Mouse (Mus musculus) left cerebral cortex, adult 8-10 months (tissue): ENCODE measurements around the gene Rbfox3. TPM values are rescaled to one million over a fixed set of nuclear protein-coding genes. Genes with fewer than 3 reads are reported as not detected.

Source experiments
- DNase-seq, 2 experiments: peaks; one replicate each; pipeline ENCODE4 v3.0.0; 2022; ENCODE audit warnings: low spot score in 2 of 2
- total RNA-seq, 4 experiments: library from RNA; stranded (reverse); gene quantifications; 2 replicates each; pipeline ENCODE4 v1.2.4; 2022

Gene Rbfox3
- total RNA-seq, 4 experiments from 2014 or later, result 295 to 336 (median 323) TPM

DNA sequence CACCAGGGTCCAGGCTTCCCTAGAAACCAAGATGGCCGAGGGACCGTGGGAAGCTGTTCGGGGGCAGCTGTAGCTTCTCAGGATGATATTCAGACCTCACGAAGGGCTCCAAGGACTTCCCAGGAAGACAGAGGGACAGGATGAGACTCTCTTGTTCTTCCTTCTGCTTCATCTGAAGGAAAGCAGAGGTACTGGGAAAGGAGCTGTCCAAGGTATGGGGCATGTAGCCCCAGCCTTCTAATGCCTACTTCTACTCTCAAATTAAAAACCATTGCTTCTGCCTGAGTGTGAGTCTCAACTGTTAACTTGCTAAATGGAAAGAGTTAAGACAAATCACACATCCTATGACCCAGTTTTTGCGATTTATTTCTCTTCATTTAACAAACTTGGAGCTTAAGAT lies 355.8 kb downstream of the Rbfox3 start:
- no peak for DNase-seq

DNA sequence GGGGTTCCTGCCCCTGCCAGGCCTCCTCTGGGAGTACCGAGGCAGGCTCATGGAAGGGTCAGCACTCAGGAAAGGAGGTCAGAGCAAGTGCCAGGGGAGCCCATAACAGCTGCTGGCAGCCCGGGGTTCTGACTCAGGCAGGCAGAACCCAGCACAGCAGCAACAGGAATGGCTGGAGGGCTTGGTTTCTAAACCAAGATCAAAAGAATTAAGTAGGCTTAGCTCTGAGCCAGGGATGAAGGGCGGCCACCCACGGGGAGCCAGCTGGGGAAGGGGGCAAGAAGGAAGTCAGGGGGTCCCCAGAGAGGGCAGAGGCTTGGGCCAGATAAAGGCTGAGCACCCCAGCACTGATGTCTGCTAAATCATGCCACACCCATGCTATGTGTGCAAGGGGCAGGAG lies 356.9 kb downstream of the Rbfox3 start:
- no peak for DNase-seq

DNA sequence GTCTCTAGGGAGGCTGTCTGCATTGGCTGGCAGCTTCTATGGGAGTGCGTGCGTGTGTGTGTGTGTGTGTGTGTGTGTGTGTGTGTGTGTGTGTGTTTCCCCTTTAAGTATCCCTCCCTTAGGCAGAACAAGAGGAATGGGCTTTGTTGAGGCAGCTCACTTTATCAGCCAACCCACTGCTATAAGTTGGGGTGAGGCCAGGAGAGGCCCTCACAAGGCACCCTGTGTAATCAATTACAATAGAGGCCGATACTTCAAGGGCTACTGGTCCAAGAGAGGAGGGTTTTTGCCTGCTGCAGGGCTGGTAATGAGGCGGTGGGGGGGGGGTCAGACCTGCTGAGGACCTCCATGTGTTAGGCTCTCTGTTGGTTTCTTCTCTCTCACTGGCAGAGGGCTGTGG lies 357.5 kb downstream of the Rbfox3 start:
- DNase-seq, result no peak

DNA sequence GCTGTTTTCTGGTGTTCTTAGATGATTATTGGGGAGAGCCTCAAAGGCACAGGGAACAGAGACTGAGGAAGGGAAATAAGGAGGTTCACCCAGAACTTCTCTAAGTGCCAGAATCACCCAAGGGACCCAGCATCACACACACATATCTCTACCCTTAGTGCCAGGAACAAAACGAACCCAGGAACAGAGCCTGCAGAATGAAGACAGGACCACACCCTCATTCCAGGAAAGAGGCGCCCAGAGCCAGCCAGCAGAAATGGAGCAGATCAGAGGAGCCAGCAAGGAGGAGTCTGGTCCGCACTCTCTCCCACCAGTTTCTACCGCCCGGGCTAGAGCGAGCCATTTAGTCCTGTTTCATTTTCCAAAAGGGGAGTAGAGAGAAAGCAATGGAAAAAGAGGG lies 358.4 kb downstream of the Rbfox3 start:
- no peak for DNase-seq

DNA sequence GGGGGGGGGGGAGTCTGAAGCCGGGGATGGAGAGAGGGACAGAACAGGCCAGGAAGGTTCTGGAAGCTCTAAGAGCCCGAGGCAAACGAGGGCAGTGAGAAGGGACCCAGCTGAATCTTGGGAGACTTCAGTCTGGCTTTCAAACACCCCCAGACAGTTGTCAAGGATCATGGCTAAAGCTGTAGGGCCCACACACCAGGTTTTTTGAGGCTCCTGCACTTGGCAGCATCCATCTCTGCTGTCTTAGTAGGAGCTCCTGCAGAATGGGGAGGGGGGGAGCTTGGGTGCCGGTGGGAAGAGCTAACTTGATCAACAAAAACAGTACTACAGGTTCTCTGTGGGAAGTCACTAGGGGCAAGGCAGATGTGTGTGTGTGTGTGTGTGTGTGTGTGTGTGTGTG lies 358.9 kb downstream of the Rbfox3 start:
- no peak for DNase-seq

DNA sequence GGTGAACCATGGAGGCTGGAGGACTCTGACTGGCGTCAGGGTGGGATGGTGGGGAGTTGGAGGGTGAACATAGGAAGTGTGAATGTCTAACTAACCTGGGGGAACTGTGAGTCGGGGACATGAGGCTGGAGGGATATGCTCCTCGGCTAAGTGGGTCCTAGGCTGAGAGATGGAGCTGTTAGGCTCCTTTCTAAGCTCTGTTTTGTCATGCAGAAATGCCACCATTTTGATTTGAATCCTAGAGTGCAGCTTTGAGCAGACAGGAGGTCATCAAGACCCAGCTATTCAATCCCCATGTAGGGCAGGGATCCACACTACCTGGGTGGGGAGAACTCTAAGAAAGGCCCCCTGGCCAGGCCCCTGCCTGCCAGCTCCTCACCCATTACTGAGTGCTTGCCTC lies 359.7 kb downstream of the Rbfox3 start:
- no peak for DNase-seq

DNA sequence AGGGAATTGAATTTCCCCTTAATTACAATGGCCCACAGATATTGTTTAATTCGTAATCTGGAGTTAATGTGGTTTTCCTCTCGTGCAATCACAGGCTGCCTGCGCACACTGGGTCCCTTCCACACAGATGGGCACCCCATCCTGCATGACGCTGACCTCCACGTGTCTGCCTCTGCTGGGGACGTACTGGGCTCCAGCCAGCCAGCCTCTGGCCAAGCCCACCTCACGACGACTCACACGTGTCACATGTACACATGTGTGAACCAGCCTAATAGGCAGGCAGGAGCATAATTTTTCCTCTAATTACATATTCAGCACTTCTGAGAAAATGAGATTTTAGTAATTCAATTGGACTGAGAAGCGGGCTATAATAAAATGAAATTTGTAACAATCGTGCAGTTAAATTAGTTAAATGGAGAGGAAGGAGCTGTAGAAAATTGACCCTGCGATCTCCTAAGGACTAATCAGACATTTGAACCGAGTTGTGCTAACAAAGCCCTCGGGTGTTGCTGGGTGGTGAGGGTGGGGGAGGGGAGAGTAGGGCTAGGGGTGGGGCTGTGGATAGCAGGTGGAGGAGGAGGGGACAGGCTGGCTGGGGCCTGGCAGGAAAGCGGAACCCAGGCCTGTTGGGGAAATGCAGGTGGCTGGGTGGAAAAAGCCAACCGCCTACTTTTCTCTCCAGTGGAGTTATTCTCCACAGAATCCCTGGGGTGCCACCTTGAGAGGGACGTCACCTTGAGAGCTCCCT lies 360.4 kb downstream of the Rbfox3 start:
- DNase-seq, result no peak

DNA sequence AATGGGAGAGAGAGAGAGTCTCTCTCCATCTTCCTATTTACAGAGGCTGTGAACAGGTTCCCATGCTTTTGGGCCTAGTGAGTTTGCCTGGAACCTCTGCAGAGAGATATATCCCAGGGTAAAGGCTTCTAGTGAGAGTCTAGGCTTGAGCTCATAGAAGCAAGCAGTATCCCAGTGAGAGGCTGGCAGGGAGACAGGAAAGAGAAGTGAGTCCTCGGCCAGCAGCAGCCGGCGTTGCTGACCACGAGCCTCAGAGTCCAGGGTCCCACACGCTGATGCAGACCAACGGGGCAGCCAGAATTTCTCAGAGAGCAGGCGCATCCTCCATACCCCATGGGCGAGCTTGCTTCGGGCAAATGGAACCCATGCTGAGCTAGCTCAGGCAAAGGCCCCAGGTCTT lies 363.2 kb downstream of the Rbfox3 start:
- DNase-seq, result no peak

DNA sequence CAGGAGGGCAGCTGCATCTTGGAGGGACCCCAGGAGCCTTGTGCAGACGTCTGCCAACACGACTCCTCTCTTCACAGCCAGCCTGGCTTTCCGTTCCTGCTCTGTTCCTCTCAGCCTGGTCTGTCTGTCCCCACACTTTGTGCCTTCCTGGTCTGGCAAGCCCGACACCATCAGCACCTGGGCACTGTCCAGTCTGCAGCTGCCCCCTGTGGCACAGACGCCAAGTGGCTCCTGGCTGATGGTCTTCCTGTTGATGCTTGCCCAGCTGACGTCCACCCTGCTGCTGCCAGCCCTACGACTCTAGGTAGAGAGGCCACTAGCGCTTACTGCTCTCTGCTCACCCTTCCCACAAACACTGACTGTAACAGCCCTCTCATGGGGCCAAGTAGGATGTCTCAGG lies 365.1 kb downstream of the Rbfox3 start:
- no peak for DNase-seq

DNA sequence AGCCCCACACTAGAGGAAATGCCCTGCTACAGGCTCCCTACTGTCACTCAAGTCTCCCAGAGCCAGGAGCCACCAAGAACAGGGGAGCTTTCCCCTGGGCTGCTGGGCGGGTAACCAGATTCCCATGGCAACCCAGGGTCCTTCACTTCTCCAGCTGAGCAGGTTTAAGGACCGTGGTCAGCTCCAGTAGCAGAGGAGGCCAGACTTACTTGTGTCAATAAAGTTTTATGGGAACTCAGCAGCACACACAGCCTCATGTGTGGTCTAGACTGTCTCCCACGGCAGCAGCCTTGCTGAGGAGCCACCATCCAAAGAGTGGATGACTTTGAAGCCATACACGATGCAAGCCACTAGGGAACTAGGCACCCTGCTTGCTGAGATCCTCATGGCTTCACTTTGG lies 365.7 kb downstream of the Rbfox3 start:
- no peak for DNase-seq

DNA sequence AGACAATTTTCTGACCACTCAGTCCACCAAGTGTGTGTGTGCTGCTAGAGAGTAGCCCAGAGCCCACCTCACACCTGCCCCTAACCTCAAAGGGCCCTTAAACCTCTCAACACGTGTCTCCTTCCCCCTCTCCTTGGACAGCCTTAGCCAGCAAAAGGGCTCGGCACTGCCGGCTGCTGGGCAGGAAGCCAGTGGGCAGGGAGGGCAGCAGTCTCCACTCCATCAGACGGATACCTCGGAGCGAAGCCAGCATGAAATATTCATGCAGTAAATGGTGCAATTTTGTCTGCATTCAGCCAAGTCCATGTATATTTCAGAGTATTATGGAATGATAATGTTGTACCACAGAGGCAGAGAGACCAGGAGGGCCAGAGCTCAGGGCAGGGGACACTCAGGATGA lies 366.8 kb downstream of the Rbfox3 start:
- DNase-seq, result no peak

DNA sequence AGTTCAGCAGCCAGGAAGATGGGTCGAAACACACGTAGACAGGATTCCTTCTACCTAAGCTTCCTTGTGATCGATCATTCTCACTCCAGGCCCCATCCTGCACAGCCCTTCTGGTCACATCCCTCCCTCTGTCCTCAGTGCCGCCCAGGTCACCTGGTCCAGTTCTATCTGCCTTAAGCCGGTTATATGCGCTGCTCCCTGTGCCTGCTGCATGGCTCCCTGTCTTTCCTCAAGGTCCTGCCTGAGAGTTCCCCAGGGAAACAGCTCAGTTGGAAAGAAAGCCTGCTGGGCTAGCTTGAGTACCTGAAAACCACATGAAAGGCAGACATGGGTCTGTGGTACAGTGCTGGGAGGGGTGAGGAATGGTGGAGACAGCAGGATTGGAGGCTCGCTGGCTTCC lies 368.5 kb downstream of the Rbfox3 start:
- no peak for DNase-seq

DNA sequence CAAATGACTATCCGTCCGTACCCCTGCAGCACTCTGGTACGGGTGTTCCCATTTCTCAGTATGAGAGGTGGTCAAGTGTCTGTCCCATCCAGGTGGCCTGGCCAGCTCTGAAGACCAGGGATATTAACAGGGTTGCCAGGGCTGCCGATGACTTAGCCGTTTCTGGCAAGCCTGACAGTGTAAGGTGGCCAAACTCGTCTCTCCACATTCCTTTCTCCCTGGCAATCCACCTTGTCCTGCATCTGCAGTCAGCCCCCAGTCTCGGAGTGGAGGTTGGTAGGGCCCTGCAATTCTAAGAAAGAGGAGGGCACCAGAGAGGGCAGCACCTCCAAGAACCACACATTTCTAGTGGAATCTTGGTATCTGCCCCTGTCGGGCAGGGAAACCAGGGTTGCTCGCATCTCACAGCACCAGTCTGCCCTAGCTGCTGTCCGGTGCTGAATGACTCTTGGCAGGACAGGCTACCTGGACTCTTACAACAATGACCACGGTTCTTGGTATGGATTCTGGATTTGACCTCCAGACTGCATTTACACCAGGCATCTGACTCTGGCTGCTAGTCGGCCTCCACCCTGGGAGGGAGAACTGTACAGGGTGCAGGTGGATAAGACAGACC lies 370.9 kb downstream of the Rbfox3 start:
- no peak for DNase-seq

DNA sequence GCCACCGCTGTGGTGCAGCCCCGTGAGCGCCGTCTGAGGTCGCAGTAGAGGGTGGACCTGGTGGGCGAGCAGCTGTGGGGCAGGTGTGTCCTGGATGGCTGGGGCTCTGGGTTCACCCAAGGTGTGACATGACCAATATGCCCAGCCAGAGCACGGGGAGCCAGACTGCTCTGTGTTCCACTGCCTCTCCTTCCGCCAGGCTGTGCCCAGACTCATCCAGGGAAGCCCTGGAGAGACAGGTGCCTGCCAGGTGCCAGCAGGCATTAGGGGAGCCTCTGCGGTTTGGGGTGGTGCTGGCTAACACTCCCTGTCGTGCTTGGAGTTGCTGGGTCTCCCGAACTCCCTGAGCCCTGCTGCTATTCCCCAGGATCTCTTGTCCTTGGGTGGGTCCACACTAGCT lies 373.4 kb downstream of the Rbfox3 start:
- DNase-seq, result no peak

DNA sequence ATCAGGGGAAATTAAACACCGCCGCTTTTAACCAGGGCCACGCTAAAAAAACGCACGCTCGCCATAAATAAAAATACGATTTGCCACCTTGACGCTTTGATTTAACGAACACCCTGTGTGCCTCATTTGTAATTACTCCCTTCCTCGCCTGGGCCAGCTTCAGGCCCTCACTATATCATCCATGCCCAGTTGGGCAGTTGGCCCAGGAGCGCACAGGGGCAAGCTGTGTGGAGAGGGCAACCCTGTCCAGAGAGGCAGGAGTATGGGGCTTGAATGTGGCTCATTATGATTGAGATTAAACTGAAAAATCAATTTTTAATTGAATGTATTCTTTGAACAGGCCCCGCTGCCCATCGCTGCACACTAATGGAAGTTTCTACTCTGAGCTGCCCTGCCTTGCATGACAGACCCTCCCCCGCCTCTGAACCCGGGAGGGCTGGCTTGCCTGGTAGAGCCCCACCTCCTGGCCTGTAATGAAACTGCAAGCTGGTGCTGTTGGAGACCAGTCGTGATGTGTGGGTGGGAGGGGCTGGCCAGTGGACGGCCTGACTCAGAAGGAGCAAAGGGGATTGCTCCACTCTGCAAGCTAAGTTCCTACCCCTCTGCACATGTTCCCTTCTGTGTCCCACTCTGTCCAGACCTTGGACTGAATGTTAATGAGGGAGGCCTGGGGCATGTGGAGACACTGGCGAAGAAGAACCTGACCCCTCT lies 376.9 kb downstream of the Rbfox3 start:
- no peak for DNase-seq

DNA sequence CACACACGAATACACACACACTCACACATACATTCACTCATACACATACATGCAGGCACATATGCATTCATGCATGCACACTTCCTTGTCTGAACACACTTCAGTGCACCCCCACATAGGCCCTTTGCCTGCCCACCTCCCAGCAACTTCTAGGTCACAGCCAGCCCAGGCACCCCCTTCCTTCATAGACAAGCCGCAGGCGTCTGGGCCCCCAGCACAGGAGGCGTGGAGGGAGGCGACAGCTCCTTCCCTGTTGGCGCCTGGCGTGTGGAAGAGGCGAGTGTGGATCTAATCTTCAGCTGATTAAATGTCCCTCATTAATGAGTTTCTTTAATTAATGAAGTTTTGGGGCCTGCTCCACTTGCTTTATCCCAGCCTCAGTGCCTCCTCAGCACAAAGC lies 381.1 kb downstream of the Rbfox3 start:
- DNase-seq, result no peak

DNA sequence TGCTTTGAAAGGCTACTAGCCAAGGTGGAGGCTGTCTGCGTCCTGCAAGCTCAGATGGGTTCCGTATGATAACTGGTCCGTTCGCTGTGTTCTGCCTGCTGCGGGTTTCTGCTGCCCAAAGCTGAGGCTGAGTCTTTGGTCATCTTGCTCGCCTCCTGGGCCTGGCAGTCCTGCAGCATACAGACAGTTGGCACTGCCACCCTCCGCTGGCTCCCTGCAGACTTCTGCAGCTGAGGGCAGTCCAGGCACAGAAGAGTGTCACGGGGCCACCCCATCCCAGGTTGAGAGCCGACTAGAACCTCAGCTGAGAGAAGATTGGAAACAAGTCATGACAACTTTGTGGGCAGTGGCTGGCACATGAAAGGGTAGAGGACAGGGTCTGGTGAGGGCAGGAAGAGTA lies 382.6 kb downstream of the Rbfox3 start:
- no peak for DNase-seq

DNA sequence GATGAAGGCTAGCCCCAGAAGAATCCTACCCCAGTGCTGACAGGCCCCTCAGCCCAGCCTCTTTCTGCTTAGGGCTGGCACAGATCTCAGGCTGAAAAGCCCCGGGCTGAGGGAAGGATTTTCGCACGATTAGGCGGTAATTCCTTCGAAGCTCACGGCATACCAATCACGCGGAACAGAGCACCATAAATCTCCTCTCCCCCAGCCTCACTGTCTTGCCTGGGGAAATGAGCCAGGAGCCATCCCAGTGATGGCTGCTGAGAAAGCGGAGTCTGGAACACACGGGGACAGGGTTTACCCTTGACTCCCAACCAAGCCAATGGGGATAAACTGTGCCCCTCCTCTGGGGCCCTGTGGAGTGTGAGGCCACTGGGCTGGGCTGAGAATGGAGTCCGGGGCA lies 386.3 kb downstream of the Rbfox3 start:
- no peak for DNase-seq

DNA sequence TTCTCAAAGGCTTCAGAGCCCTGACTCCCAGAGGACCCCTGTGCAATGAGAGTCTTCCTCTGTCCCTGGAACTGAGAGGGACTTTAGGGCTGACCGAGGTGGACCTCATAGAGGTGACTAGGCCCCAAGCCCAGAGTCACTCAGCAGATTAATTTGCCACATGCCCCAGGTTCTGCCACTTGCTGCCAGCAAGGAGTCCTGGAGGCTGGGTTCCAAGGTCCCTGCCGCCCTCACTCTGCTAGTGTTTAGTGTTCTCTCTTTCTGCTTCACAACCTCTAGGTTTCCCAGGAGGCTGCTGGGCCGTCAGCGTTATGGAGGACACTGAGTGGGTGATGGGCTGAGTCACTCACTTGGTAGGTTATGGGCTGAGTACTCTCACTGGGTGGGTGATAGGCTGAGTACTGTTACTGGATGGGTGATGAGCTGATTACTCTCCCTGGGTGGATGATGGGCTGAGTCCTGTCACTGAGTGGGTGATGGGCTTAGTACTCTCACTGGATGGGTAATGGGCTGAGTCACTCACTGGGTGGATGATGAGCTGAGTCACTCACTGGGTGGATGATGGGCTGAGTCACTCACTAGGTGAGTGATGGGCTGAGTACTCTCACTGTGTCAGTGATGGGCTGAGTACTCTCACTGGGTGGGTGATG lies 387.8 kb downstream of the Rbfox3 start:
- peak in 1 of 2 experiments; percentile 39 for DNase-seq

DNA sequence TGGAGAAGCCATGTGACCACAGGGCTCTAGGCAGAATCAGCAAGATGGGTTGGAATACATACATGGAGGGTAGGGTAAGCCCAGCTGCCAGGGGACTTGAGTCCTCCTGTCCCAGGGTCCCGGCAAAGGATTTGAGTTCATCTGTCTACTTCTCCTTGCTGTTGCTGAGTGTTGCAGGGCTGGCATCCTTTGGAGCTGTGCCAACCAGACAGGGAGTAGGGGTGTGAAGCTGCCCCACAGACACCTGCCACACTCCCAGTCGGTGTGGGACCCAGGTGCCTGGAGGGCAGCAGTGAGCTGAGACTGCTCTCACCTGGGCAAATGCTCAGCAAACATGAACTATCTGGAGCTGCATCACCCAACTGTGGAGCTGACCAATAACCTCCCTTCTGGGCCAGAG lies 390.5 kb downstream of the Rbfox3 start:
- DNase-seq, result no peak

DNA sequence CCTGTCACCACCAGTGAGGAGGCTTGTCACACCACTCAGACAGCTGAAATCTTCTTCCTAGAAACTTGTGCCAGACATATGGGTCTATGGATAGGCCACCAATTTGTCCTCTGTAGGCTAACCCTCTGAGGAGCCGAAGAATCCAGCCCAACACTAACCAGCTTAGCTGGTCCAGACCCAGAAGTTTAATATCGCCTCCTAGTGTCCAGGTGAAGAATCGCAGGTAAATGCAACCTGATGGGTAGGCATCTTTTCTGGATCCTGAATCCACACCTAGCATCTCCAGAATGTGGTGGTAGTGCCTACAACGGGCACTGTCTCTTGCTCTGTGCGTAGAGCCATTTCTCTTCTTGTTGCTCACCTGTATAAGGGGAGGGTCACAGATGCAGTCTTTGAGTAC lies 391.1 kb downstream of the Rbfox3 start:
- DNase-seq, result no peak

DNA sequence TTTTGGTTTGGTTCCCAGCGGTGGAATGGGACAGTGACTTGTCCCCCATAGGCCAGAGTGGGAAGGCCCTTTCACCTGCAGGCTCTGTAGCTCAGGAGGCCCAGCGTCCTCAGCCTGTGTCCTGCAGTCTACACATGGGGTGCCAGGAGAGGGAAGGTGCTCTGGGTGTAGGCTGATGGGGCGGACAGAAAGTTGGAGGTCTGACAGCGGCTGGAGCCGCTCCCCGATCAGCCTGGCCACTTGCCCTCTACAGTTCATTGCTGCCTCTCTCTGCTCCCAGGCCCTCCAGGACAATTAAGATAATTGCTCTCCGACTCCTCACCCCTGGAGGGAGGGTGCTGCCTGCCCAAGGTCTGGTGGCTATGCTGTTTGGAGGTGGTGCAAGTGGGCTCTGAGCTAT lies 392.7 kb downstream of the Rbfox3 start:
- DNase-seq, result no peak
